Mouse (Mus musculus) stomach, postnatal 0 days (tissue): Measurements from ENCODE around the gene Fam160b1. TPM values are rescaled to one million over a fixed set of nuclear protein-coding genes. Genes with fewer than 3 reads are reported as not detected.

Source experiments
- ATAC-seq: fragments of 200-750 bp; cut with Nextera tagmentation; 2 replicates; pipeline ENCODE4 v1.8.0; 2017; ENCODE audit not compliant: low FRiP score, low TSS enrichment
- DNase-seq: peaks from one replicate; pipeline ENCODE4 v3.0.0-alpha.2; 2016; ENCODE audit warnings: low spot score
- H3K27ac ChIP-seq: fragments of 300-500 bp; sonication (generic); replicated peaks from 2 replicates; pipeline ENCODE4 v1.5.1; 2014; ENCODE audit warnings: mild to moderate bottlenecking, control low read depth
- H3K27me3 ChIP-seq: fragments of 300-500 bp; sonication (generic); 2 replicates; pipeline ENCODE4 v1.6.1; 2014; ENCODE audit warnings: low read length; ENCODE audit not compliant: control insufficient read depth, insufficient read depth
- H3K36me3 ChIP-seq: fragments of 300-500 bp; sonication (generic); 2 replicates; pipeline ENCODE4 v1.6.1; 2014; ENCODE audit warnings: low read length, mixed read lengths; ENCODE audit not compliant: control insufficient read depth, insufficient read depth
- H3K4me1 ChIP-seq: fragments of 300-500 bp; sonication (generic); replicated peaks from 2 replicates; pipeline ENCODE4 v1.6.1; 2014; ENCODE audit warnings: antibody characterized with exemption; ENCODE audit not compliant: control insufficient read depth, insufficient read depth
- H3K4me2 ChIP-seq: fragments of 300-500 bp; sonication (generic); replicated peaks from 2 replicates; pipeline ENCODE4 v1.6.1; 2014; ENCODE audit warnings: low read depth, mild to moderate bottlenecking, control low read depth, moderate library complexity
- H3K4me3 ChIP-seq: fragments of 300-500 bp; sonication (generic); 2 replicates; pipeline ENCODE4 v1.5.1; 2014; ENCODE audit warnings: low read depth, low read length, control low read depth
- H3K9ac ChIP-seq: fragments of 300-500 bp; sonication (generic); 2 replicates; pipeline ENCODE4 v1.6.1; 2014; ENCODE audit warnings: mild to moderate bottlenecking, low read length, control low read depth, mixed read lengths
- H3K9me3 ChIP-seq: fragments of 300-500 bp; sonication (generic); 2 replicates; pipeline ENCODE4 v1.6.1; 2016; ENCODE audit warnings: low read length; ENCODE audit not compliant: control insufficient read depth
- CTCF ChIP-seq: IDR thresholded peaks from 2 replicates; pipeline ENCODE4 v1.5.1; 2016; ENCODE audit warnings: antibody characterized with exemption, low read depth, mild to moderate bottlenecking, moderate library complexity
- EP300 ChIP-seq: optimal IDR thresholded peaks from 2 replicates; pipeline ENCODE3; 2016; ENCODE audit warnings: antibody characterized with exemption
- whole genome bisulfite sequencing: fragments of 180-500 bp; shearing (Covaris S2); extraction: QIAGEN DNeasy Blood & Tissue Kit; methylation state at CpG from one replicate; pipeline ENCODE4 v1.1.7; 2014; 5-methylcytosine and 5-hydroxymethylcytosine counted together
- polyA plus RNA-seq: library from polyadenylated mRNA; unstranded; fragments of >200 nt; fragmentation: Nextera tagmentation; extraction: Ambion mirVana; gene quantifications from 2 replicates; pipeline ENCODE4 v1.2.1, GENCODE M21; 2015

The Fam160b1 gene
- polyA plus RNA-seq, 1 experiment from 2014 or later = 7.6 TPM

DNA sequence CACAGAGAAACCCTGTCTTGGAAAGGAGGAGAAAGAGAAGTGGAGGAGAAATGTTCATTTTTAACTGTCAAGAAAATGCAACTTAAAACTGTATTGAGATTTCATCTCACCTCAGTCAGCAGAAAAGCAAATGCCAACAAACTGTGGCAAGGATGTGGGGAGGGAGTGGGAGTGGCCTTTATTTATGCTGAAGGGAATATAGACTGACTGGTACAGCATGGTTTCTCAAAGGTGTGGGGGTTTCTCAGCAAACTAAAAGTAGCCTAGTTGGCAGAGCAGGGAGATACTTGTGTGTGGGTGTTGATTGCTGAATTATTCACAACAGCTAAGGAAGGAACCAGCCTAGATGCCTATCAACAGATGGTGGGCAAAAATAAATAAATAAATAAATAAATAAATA is 32.8 kb upstream of the Fam160b1 start:
- Histone ChIP-seq H3K4me3 (no peak overlapping the region), H3K27me3 (no peaks in the 10 kb centered on the region), H3K4me2 (no peak overlapping the region), H3K27ac (no peak overlapping the region), H3K9me3 (no peaks in the 10 kb centered on the region), H3K4me1 (no peaks in the 10 kb centered on the region), H3K36me3 (no peaks in the 10 kb centered on the region), H3K9ac (no peak overlapping the region)
- ATAC-seq (no peak), DNase-seq (no peak)
- TF ChIP-seq CTCF (no peak), EP300 (no peak)

- Histone ChIP-seq H3K27me3 (no peaks in the 10 kb centered on the region), H3K36me3 (no peaks in the 10 kb centered on the region), H3K4me1 (no peaks in the 10 kb centered on the region), H3K9ac (no peak overlapping the region), H3K9me3 (no peaks in the 10 kb centered on the region), H3K27ac (no peak overlapping the region), H3K4me2 (no peak overlapping the region), H3K4me3 (no peak overlapping the region)
- TF ChIP-seq EP300 (no peak), CTCF (no peak)
- 94% methylated on average over 7 of the region's 7 CpGs for WGBS
- DNase-seq (no peak), ATAC-seq (no peak)
Observed at GRCm38 (mm10) chr19:57328269-57328668, 32.2 kb upstream of the Fam160b1 start.

- no peak for DNase-seq
- no peak overlapping the region for H3K27ac ChIP-seq
Observed at GRCm38 (mm10) chr19:57328792-57329191, 31.7 kb upstream of the Fam160b1 start.

DNA sequence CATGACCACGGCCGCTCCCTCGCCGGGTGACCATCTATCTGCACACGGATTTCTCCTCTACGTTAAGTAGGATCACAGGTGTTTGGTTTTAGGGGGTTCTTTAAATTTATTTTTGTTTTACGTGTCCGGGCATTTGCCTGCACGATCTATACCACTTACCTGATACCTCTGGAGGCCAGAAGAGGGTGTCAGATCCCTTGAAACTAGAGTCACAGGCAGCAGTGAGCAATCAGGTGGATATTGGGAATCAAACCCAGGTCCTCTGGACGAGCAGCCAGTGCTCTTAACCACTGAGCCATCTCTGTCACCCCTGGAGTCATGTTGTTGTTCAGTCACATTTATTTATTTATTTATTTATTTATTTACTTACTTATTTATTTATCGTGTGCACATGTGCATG is 30.2 kb upstream of the Fam160b1 start:
- WGBS = 80% methylated on average over 11 of the region's 11 CpGs
- no peaks in the 10 kb centered on the region for H3K4me1 ChIP-seq
- H3K27me3 ChIP-seq = no peaks in the 10 kb centered on the region
- H3K27ac ChIP-seq = no peak overlapping the region
- ATAC-seq (no peak), DNase-seq (no peak)
- H3K9me3 ChIP-seq = no peaks in the 10 kb centered on the region
- no peak overlapping the region for H3K4me3 ChIP-seq
- no peak overlapping the region for H3K4me2 ChIP-seq
- H3K9ac ChIP-seq = no peak overlapping the region
- no peaks in the 10 kb centered on the region for H3K36me3 ChIP-seq
- TF ChIP-seq EP300 (no peak), CTCF (peak; percentile 63)

More at GRCm38 (mm10) chr19:57328792-57329191, 31.7 kb upstream of the Fam160b1 start:
- Histone ChIP-seq H3K27me3 (no peaks in the 10 kb centered on the region), H3K9me3 (no peaks in the 10 kb centered on the region), H3K4me1 (no peaks in the 10 kb centered on the region), H3K4me2 (no peak overlapping the region), H3K4me3 (no peak overlapping the region), H3K36me3 (no peaks in the 10 kb centered on the region), H3K9ac (no peak overlapping the region)
- TF ChIP-seq CTCF (peak; percentile 88), EP300 (no peak)
- no peak for ATAC-seq
- 59% methylated on average over 12 of the region's 12 CpGs for WGBS

- no peak for TF ChIP-seq CTCF
- TF ChIP-seq EP300 = no peak
- WGBS = 74% methylated on average over 6 of the region's 6 CpGs
- no peak overlapping the region for H3K27ac ChIP-seq
- no peak overlapping the region for H3K4me3 ChIP-seq
- H3K36me3 ChIP-seq = no peaks in the 10 kb centered on the region
- DNase-seq (no peak), ATAC-seq (no peak)
- no peak overlapping the region for H3K4me2 ChIP-seq
- no peaks in the 10 kb centered on the region for H3K9me3 ChIP-seq
- H3K27me3 ChIP-seq = no peaks in the 10 kb centered on the region
- H3K9ac ChIP-seq = no peak overlapping the region
- H3K4me1 ChIP-seq = no peaks in the 10 kb centered on the region
Observed at GRCm38 (mm10) chr19:57331237-57331636, 29.2 kb upstream of the Fam160b1 start.

DNA sequence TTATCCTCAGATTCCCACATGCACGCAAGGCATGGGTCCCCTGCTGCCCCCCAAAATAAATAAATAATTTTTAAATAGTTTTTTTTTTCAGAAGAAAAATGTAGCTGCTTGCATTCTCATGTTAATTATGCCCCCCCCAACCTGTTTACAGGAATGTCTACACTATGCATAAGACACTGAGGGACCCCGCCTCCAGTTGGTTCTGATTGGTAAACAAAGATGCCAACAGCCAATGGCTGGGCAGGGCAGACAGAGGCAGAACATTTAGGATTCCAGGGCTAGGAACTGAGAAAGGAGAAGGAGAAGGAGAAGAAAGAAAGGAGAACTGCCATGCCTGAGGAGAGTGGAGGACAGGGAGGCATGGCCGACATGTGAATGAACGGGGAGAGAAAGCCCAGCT is 27.1 kb upstream of the Fam160b1 start:
- Histone ChIP-seq H3K4me2 (no peak overlapping the region), H3K27me3 (no peaks in the 10 kb centered on the region), H3K36me3 (no peaks in the 10 kb centered on the region), H3K4me3 (no peak overlapping the region), H3K9me3 (no peaks in the 10 kb centered on the region), H3K4me1 (no peaks in the 10 kb centered on the region), H3K27ac (no peak overlapping the region), H3K9ac (no peak overlapping the region)
- ATAC-seq (no peak), DNase-seq (no peak)
- TF ChIP-seq CTCF (no peak), EP300 (no peak)
- 88% methylated on average over 4 of the region's 4 CpGs for WGBS
